Mouse (Mus musculus) C2C12 (cell line): ENCODE data around the gene Pank1.

Experiments
- CEBPB ChIP-seq: IDR thresholded peaks from one replicate; pipeline ENCODE4 v1.6.1; 2011; ENCODE audit warnings: low read depth, mild to moderate bottlenecking, control low read depth, moderate library complexity
- CTCF ChIP-seq: IDR thresholded peaks from one replicate; pipeline ENCODE4 v1.5.1; 2011; ENCODE audit not compliant: control insufficient read depth, insufficient read depth, insufficient read length
- FOSL1 ChIP-seq: IDR thresholded peaks from one replicate; pipeline ENCODE4 v1.8.0; 2011; ENCODE audit warnings: mild to moderate bottlenecking, low read length; ENCODE audit not compliant: poor library complexity, insufficient read depth, severe bottlenecking
- MAX ChIP-seq: IDR thresholded peaks from one replicate; pipeline ENCODE4 v1.6.1; 2011; ENCODE audit warnings: mild to moderate bottlenecking, control low read depth
- MYOD1 ChIP-seq: IDR thresholded peaks from one replicate; pipeline ENCODE4 v1.6.1; 2011; ENCODE audit warnings: low read depth; ENCODE audit not compliant: control insufficient read depth, insufficient read length
- MYOG ChIP-seq: IDR thresholded peaks from one replicate; pipeline ENCODE4 v1.6.1; 2011; ENCODE audit not compliant: control insufficient read depth, insufficient read length; ENCODE audit errors: extremely low read depth
- USF1 ChIP-seq: IDR thresholded peaks from one replicate; pipeline ENCODE4 v1.6.1; 2011; ENCODE audit warnings: low read depth, mild to moderate bottlenecking, control low read depth, moderate library complexity

DNA sequence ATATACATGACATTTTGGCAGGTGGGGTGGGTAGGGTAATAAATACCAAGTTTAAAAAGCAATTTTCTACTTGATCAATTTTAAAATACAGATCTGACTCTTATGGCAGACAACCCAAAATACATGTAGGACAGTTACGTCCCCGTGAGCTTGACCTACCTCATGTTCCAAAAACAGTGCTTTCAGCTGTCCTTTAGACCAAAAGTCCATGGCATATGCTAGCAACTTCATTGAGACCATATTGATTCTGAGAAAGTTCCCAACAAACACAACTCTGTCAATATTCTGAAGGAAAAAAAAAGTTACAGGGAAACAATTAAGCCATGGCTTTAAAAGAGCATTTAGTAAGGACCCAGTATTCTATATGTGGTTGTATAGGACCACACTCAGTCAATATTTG is 65.7 kb downstream of the Pank1 start:
- TF ChIP-seq CTCF = no peak
- no peak for TF ChIP-seq USF1
- TF ChIP-seq CEBPB = no peak
- TF ChIP-seq MAX = no peak
- TF ChIP-seq MYOD1 = no peak
- TF ChIP-seq MYOG = no peak
- TF ChIP-seq FOSL1 = no peak
